In the genomic region with DNA sequence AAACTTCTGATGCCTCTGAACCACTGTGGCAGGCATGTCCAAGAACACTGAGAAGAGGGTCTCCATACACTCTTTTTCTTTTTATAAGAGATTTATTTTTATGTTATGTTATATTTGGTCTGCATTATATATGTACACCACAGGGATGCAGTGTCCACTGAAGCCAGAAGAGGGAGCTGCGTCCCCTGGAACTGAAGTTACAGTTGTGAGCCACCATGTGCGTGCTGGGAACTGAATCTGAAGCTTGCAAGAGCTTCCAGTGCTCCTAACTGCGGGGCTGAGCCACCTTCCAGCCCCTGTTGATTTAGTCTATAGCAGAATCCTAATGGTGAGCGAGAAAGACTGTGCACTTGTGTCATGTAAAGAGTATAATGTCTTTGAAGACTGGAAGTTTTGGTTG, we compare ENCODE assay signal across 24 mouse cellular contexts.
DNase-seq lines count a peak whose midpoint lies in the region; ATAC-seq and TF ChIP-seq lines count a peak whose summit lies in the region.
"Had no signal": no experiment of that assay in that cellular context is flagged by ENCODE, and none has a peak within 500 bp of the region (broad histone marks: within the 10 kb centered on the region; RNA-seq: fewer than 3 reads in every experiment).

No protein-coding gene starts in this region.

- H3K4me3 ChIP-seq in lung, postnatal 0 days (ENCODE audit: low read depth, low read length), result no peak overlapping the region
- H3K4me3 ChIP-seq: embryonic facial prominence, embryonic 13.5 days; forebrain, embryonic 12.5 days; heart, adult 2 months; heart, embryonic 15.5 days had no signal

- DNase-seq in CD4-positive, CD25-positive, alpha-beta regulatory T cell, adult 2 months (ENCODE audit: low read depth, low spot score), result peak; percentile 6
- no peak for DNase-seq in lung, postnatal 0 days (ENCODE audit: low spot score)
- no peak for DNase-seq in lung, postnatal 10 days
- DNase-seq in Patski (ENCODE audit: low read depth, low spot score), result no peak
- DNase-seq in induced T-regulatory cell, adult 2 months (ENCODE audit: low read depth), result peak; percentile 7
- DNase-seq in left cerebral cortex, postnatal 25 days (ENCODE audit: low spot score in 2 of 2), result no peak
- DNase-seq in spleen, postnatal 10 days (ENCODE audit: low spot score in 2 of 2), result no peak
- DNase-seq: adrenal gland, postnatal 10 days; B cell, adult 2 months; cerebellum, adult 11-12 months; cerebellum, adult 9-10 months; cerebellum, postnatal 36 days; gastrocnemius, postnatal 10 days; heart, adult 2 months; heart, postnatal 14 days had no signal

- in situ Hi-C loops in Patski (cut with MboI; ENCODE audit: low pct_unique_long_range_greater_than_20kb), result no loop called here

- no peak for TF ChIP-seq EP300 in lung, postnatal 0 days (IDR thresholded peaks at IDR 0.05)

- TF ChIP-seq CTCF in lung, postnatal 0 days (IDR thresholded peaks at IDR 0.05), result peak; percentile 13; the same call in 1 of the 2 replicates
- TF ChIP-seq CTCF in Patski (IDR thresholded peaks at IDR 0.05), result peak; percentile 24

- POLR2A ChIA-PET in Patski (lab: Charles Lee), result no interaction called here

- H3K4me2 ChIP-seq in lung, postnatal 0 days (replicated peaks; ENCODE audit: low read depth, low read length), result no peak overlapping the region
- H3K4me2 ChIP-seq: embryonic facial prominence, embryonic 13.5 days; forebrain, embryonic 12.5 days; heart, embryonic 11.5 days; heart, embryonic 15.5 days; hindbrain, embryonic 14.5 days had no signal

- no peaks in the 10 kb centered on the region for H3K36me3 ChIP-seq in lung, postnatal 0 days (ENCODE audit: insufficient read depth, low read length)
- H3K36me3 ChIP-seq: embryonic facial prominence, embryonic 13.5 days; forebrain, embryonic 12.5 days; heart, embryonic 15.5 days had no signal

- no peak overlapping the region for H3K9ac ChIP-seq in lung, postnatal 0 days (replicated peaks; ENCODE audit: low read depth)
- H3K9ac ChIP-seq: embryonic facial prominence, embryonic 13.5 days; forebrain, embryonic 12.5 days; heart, embryonic 15.5 days; hindbrain, embryonic 14.5 days had no signal

- WGBS in lung, postnatal 0 days, result 83% methylated on average over 4 of the region's 4 CpGs

- no peak overlapping the region for H3K27ac ChIP-seq in lung, postnatal 0 days (ENCODE audit: low read length)
- H3K27ac ChIP-seq: embryonic facial prominence, embryonic 13.5 days; forebrain, embryonic 12.5 days; heart, adult 2 months; heart, embryonic 15.5 days; hindbrain, embryonic 14.5 days had no signal

- CTCF ChIA-PET in Patski (lab: Charles Lee), result interaction anchor here (1.0 to 1.5 kb wide), 2 partner anchors 11 to 68 kb away, joined by 3 read pairs; no protein-coding TSS in a partner anchor

- no peaks in the 10 kb centered on the region for H3K9me3 ChIP-seq in lung, postnatal 0 days (ENCODE audit: low read length)
- H3K9me3 ChIP-seq: embryonic facial prominence, embryonic 13.5 days; forebrain, embryonic 12.5 days; heart, embryonic 15.5 days had no signal

- H3K27me3 ChIP-seq in lung, postnatal 0 days (replicated peaks; ENCODE audit: insufficient read depth, low read length), result no peaks in the 10 kb centered on the region
- H3K27me3 ChIP-seq in Patski, result peaks cover 3% of the 10 kb centered on the region
- H3K27me3 ChIP-seq: CH12.LX; embryonic facial prominence, embryonic 13.5 days; forebrain, embryonic 12.5 days; heart, embryonic 15.5 days had no signal

- intact Hi-C loops in left cerebral cortex, postnatal 25 days (cut with DNase I), result no loop called here

- no peak for ATAC-seq in CD4-positive, CD25-positive, alpha-beta regulatory T cell, adult 4 months
- no peak for ATAC-seq in lung, postnatal 0 days
- no peak for ATAC-seq in Patski
- ATAC-seq: forebrain, embryonic 16.5 days; inflammation-experienced regulatory T-cells, adult 6 months had no signal

- H3K4me1 ChIP-seq in lung, postnatal 0 days (ENCODE audit: insufficient read depth, low read depth, low read length), result no peaks in the 10 kb centered on the region
- H3K4me1 ChIP-seq: forebrain, embryonic 12.5 days; heart, embryonic 15.5 days had no signal

Comparison
In these comparisons a context has a peak if more than half of its experiments do, and no peak if none do; other contexts are left out.
1. DNase-seq: peak in CD4-positive, CD25-positive, alpha-beta regulatory T cell, adult 2 months (single experiment) and induced T-regulatory cell, adult 2 months (single experiment); none in lung, postnatal 0 days (single experiment), lung, postnatal 10 days (single experiment), Patski (single experiment), left cerebral cortex, postnatal 25 days (0 of 2) and spleen, postnatal 10 days (0 of 2).